In genomic region chr19:31714418-31714817, GRCm38 (mm10) we compare ENCODE assay signal across 17 mouse cellular contexts. TPM values are rescaled to one million over a fixed set of nuclear protein-coding genes. Genes with fewer than 3 reads are reported as not detected.
DNase-seq lines count a peak whose midpoint lies in the region; ATAC-seq and TF ChIP-seq lines count a peak whose summit lies in the region.
"Had no signal": no experiment of that assay in that cellular context is flagged by ENCODE, and none has a peak within 500 bp of the region (broad histone marks: within the 10 kb centered on the region; RNA-seq: fewer than 3 reads in every experiment).

No protein-coding gene starts in this region.

- no peaks in the 10 kb centered on the region for H3K27me3 ChIP-seq in heart, embryonic 13.5 days (replicated peaks)
- no peaks in the 10 kb centered on the region for H3K27me3 ChIP-seq in heart, adult 2 months (ENCODE audit: control insufficient read depth, insufficient read depth, low read length)
- H3K27me3 ChIP-seq in lung, postnatal 0 days (replicated peaks; ENCODE audit: insufficient read depth, low read length), result no peaks in the 10 kb centered on the region
- H3K27me3 ChIP-seq: embryonic facial prominence, embryonic 13.5 days; forebrain, embryonic 13.5 days; hindbrain, embryonic 13.5 days had no signal

- TF ChIP-seq CTCF in heart, adult 2 months (IDR thresholded peaks at IDR 0.05), result no peak
- TF ChIP-seq CTCF in lung, postnatal 0 days (IDR thresholded peaks at IDR 0.05), result no peak

- DNase-seq in heart, adult 2 months, result no peak
- DNase-seq in lung, postnatal 0 days (ENCODE audit: low spot score), result peak; percentile 53
- DNase-seq in lung, postnatal 4 days, result no peak
- DNase-seq in fibroblast of lung, adult 2 months (ENCODE audit: low read depth), result peak; percentile 8
- no peak for DNase-seq in adrenal gland, adult 2 months
- DNase-seq: adrenal gland, postnatal 10 days; cerebellum, adult 11-12 months; cerebellum, adult 9-11 months; cerebellum, postnatal 36 days; forebrain, postnatal 0 days; gastrocnemius, postnatal 14 days; heart, postnatal 10 days had no signal

- intact Hi-C loops in heart, adult 2 months (cut with DNase I), result no loop called here

- TF ChIP-seq POLR2A in heart, adult 2 months (IDR thresholded peaks at IDR 0.05; ENCODE audit: insufficient read depth, low read depth, low read length), result no peak

- WGBS in heart, embryonic 13.5 days, result 55% methylated on average over 4 of the region's 4 CpGs
- 52% methylated on average over 4 of the region's 4 CpGs for WGBS in heart, adult 2 months
- 52% methylated on average over 4 of the region's 4 CpGs for WGBS in lung, postnatal 0 days

- H3K9me3 ChIP-seq in heart, embryonic 13.5 days, result no peaks in the 10 kb centered on the region
- no peaks in the 10 kb centered on the region for H3K9me3 ChIP-seq in lung, postnatal 0 days (ENCODE audit: low read length)
- H3K9me3 ChIP-seq: embryonic facial prominence, embryonic 13.5 days; forebrain, embryonic 13.5 days; hindbrain, embryonic 13.5 days had no signal

- TF ChIP-seq EP300 in heart, adult 2 months (IDR thresholded peaks at IDR 0.05; ENCODE audit: insufficient read depth, low read depth, low read length), result no peak
- TF ChIP-seq EP300 in lung, postnatal 0 days (IDR thresholded peaks at IDR 0.05), result peak; percentile 77

- H3K9ac ChIP-seq in heart, embryonic 13.5 days, result no peak overlapping the region
- H3K9ac ChIP-seq in heart, adult 2 months (ENCODE audit: low read depth, low read length), result no peak overlapping the region
- H3K9ac ChIP-seq in lung, postnatal 0 days (replicated peaks; ENCODE audit: low read depth), result no peak overlapping the region
- H3K9ac ChIP-seq: embryonic facial prominence, embryonic 13.5 days; forebrain, embryonic 13.5 days; forebrain, postnatal 0 days; hindbrain, embryonic 13.5 days had no signal

- no peaks in the 10 kb centered on the region for H3K79me2 ChIP-seq in heart, adult 2 months (replicated peaks; ENCODE audit: control insufficient read depth, insufficient read depth, low read length)

- H3K27ac ChIP-seq in heart, embryonic 13.5 days (replicated peaks), result 0 out of 2 replicates have a peak overlapping the region, but pooled peaks have one; percentile 1
- no peak overlapping the region for H3K27ac ChIP-seq in heart, adult 2 months
- peak overlapping the region; percentile 68; the same call in 1 of the 2 replicates for H3K27ac ChIP-seq in lung, postnatal 0 days (ENCODE audit: low read length)
- H3K27ac ChIP-seq: embryonic facial prominence, embryonic 13.5 days; forebrain, embryonic 13.5 days; hindbrain, embryonic 13.5 days; hindbrain, postnatal 0 days had no signal

- no peak for ATAC-seq in heart, embryonic 13.5 days (ENCODE audit: extremely low read depth, insufficient number of reproducible peaks, low FRiP score, low TSS enrichment)
- peak; percentile 57 for ATAC-seq in lung, postnatal 0 days
- ATAC-seq: forebrain, embryonic 13.5 days; forebrain, postnatal 0 days; hindbrain, postnatal 0 days had no signal

- peaks cover 29% of the 10 kb centered on the region for H3K4me1 ChIP-seq in heart, embryonic 13.5 days
- 0 out of 2 replicates have a peak, but pooled peaks cover 2% of the 10 kb centered on the region for H3K4me1 ChIP-seq in heart, adult 2 months (ENCODE audit: control insufficient read depth, insufficient read depth, low read length)
- peaks cover 4% of the 10 kb centered on the region; the same call in 1 of the 2 replicates for H3K4me1 ChIP-seq in lung, postnatal 0 days (ENCODE audit: insufficient read depth, low read depth, low read length)
- H3K4me1 ChIP-seq: embryonic facial prominence, embryonic 13.5 days; forebrain, embryonic 13.5 days; hindbrain, embryonic 13.5 days had no signal

- H3K4me2 ChIP-seq in heart, embryonic 13.5 days, result no peak overlapping the region
- H3K4me2 ChIP-seq in lung, postnatal 0 days (replicated peaks; ENCODE audit: low read depth, low read length), result no peak overlapping the region
- H3K4me2 ChIP-seq: embryonic facial prominence, embryonic 13.5 days; forebrain, embryonic 13.5 days; hindbrain, embryonic 13.5 days had no signal

- H3K36me3 ChIP-seq in heart, embryonic 13.5 days, result no peaks in the 10 kb centered on the region
- no peaks in the 10 kb centered on the region for H3K36me3 ChIP-seq in heart, adult 2 months (ENCODE audit: control insufficient read depth, insufficient read depth, low read length)
- H3K36me3 ChIP-seq in lung, postnatal 0 days (ENCODE audit: insufficient read depth, low read length), result no peaks in the 10 kb centered on the region
- H3K36me3 ChIP-seq: embryonic facial prominence, embryonic 13.5 days; hindbrain, embryonic 13.5 days had no signal

- H3K4me3 ChIP-seq in heart, embryonic 13.5 days, result no peak overlapping the region
- H3K4me3 ChIP-seq in heart, adult 2 months, result no peak overlapping the region
- no peak overlapping the region for H3K4me3 ChIP-seq in lung, postnatal 0 days (ENCODE audit: low read depth, low read length)
- H3K4me3 ChIP-seq: embryonic facial prominence, embryonic 13.5 days; forebrain, embryonic 13.5 days; hindbrain, embryonic 13.5 days had no signal

RNA-seq across cellular contexts. Expression of gene Prkg1, which starts 50.4 kb away (rescaled TPM):
- polyA plus RNA-seq in heart, embryonic 13.5 days (2015; fragmentation: Nextera tagmentation; extraction: Ambion mirVana), result 6.4 and 6.9 TPM in 2 replicates
- 10 to 100 TPM; 11.0 to 13.6 TPM for total RNA-seq in heart, adult 2 months (2021)
- polyA plus RNA-seq in heart, adult 2 months (2012; rRNA removed), result 2.2 and 3.4 TPM in 2 replicates
- 4.8 and 5.2 TPM in 2 replicates for polyA plus RNA-seq in lung, postnatal 0 days (2015; fragmentation: Nextera tagmentation; extraction: Ambion mirVana)
- total RNA-seq in adrenal gland, adult 2 months (2021), result 1 to 10 TPM; 7.0 to 7.2 TPM
- 0.95 and 1.0 TPM in 2 replicates for polyA plus RNA-seq in adrenal gland, adult 2 months (2012; rRNA removed)

Comparison
In these comparisons a context has a peak if more than half of its experiments do, and no peak if none do; other contexts are left out.
1. DNase-seq: peak in lung, postnatal 0 days (single experiment) and fibroblast of lung, adult 2 months (single experiment); none in heart, adult 2 months (0 of 2), lung, postnatal 4 days (0 of 2) and adrenal gland, adult 2 months (single experiment).